Mouse (Mus musculus) myocyte (in vitro differentiated cells): ENCODE measurements at regions not wholly inside any gene's neighbourhood (a gene's known extent, or its start where the extent isn't known, plus 50 kb on each side); places are given as distances from the start of the nearest gene placed in this dataset.
"Not testable (repeated sequence)": the region's sequence is repeated elsewhere in the genome, so short reads cannot be mapped to it uniquely, and the experiment has no call there.

Experiments
- H3K27me3 ChIP-seq: one replicate; pipeline ENCODE4 v1.6.1; 2011; ENCODE audit not compliant: control insufficient read depth, insufficient read depth, insufficient read length
- H3K36me3 ChIP-seq: one replicate; pipeline ENCODE4 v1.6.1; 2011; ENCODE audit not compliant: control insufficient read depth, insufficient read depth
- H3K4me2 ChIP-seq: one replicate; pipeline ENCODE4 v1.6.1; 2011; ENCODE audit warnings: low read depth, control low read depth
- H3K4me3 ChIP-seq: one replicate; pipeline ENCODE4 v1.5.1; 2011; ENCODE audit warnings: mild to moderate bottlenecking, control low read depth, moderate library complexity
- H3K79me2 ChIP-seq: one replicate; pipeline ENCODE4 v1.6.1; 2011; ENCODE audit not compliant: control insufficient read depth, insufficient read depth
- H3ac ChIP-seq: one replicate; pipeline ENCODE4 v1.6.1; 2011; ENCODE audit not compliant: control insufficient read depth, insufficient read length
- CEBPB ChIP-seq: IDR thresholded peaks from 2 replicates; pipeline ENCODE4 v1.6.1; 2011; ENCODE audit warnings: mild to moderate bottlenecking, moderate library complexity; ENCODE audit not compliant: poor library complexity, insufficient read depth, severe bottlenecking
- E2F4 ChIP-seq: IDR thresholded peaks from one replicate; pipeline ENCODE4 v1.6.1; 2011; ENCODE audit warnings: mild to moderate bottlenecking, control low read depth, moderate library complexity; ENCODE audit not compliant: insufficient read depth
- MAX ChIP-seq: IDR thresholded peaks from one replicate; pipeline ENCODE4 v1.6.1; 2011; ENCODE audit warnings: low read depth, mild to moderate bottlenecking, control low read depth
- MYOD1 ChIP-seq, 3 experiments: IDR thresholded peaks; one replicate each; pipeline ENCODE4 v1.6.1; 2011; ENCODE audit warnings: control low read depth in 2 of 3, low read depth in 2 of 3, mild to moderate bottlenecking in 2 of 3, moderate library complexity in 1 of 3; ENCODE audit not compliant: insufficient read length in 2 of 3, control insufficient read depth in 1 of 3
- MYOG ChIP-seq, 3 experiments: IDR thresholded peaks; one replicate each; pipeline ENCODE4 v1.6.1; 2011; ENCODE audit warnings: control low read depth in 2 of 3, low read depth in 2 of 3, mild to moderate bottlenecking in 2 of 3; ENCODE audit not compliant: insufficient read length in 2 of 3, control insufficient read depth in 1 of 3, insufficient read depth in 1 of 3
- POLR2A ChIP-seq: IDR thresholded peaks from one replicate; pipeline ENCODE4 v1.6.1; 2011; ENCODE audit warnings: low read depth, mild to moderate bottlenecking, control low read depth, moderate library complexity; ENCODE audit not compliant: insufficient read length
- POLR2AphosphoS2 ChIP-seq: IDR thresholded peaks from one replicate; pipeline ENCODE4 v1.6.1; 2011; ENCODE audit warnings: low read depth, control low read depth; ENCODE audit not compliant: insufficient read length
- REST ChIP-seq: IDR thresholded peaks from one replicate; pipeline ENCODE4 v1.6.1; 2011; ENCODE audit warnings: mild to moderate bottlenecking, control low read depth, moderate library complexity; ENCODE audit not compliant: insufficient read depth, insufficient read length
- SRF ChIP-seq: IDR thresholded peaks from one replicate; pipeline ENCODE4 v1.6.1; 2011; ENCODE audit warnings: low read depth; ENCODE audit not compliant: control insufficient read depth, insufficient read length
- TCF12 ChIP-seq: IDR thresholded peaks from one replicate; pipeline ENCODE4 v1.6.1; 2011; ENCODE audit warnings: mild to moderate bottlenecking, control low read depth; ENCODE audit not compliant: poor library complexity, insufficient read depth, severe bottlenecking
- TCF3 ChIP-seq: IDR thresholded peaks from one replicate; pipeline ENCODE4 v1.6.1; 2011; ENCODE audit warnings: low read depth, control low read depth; ENCODE audit not compliant: insufficient read length
- USF1 ChIP-seq: IDR thresholded peaks from one replicate; pipeline ENCODE4 v1.6.1; 2011; ENCODE audit warnings: low read depth, mild to moderate bottlenecking, control low read depth, moderate library complexity

GRCm38 (mm10) chr5:102171808-102172207 lies 102.1 kb upstream of the Wdfy3 start:
- Histone ChIP-seq H3K4me2 (no peak overlapping the region), H3K36me3 (no peaks in the 10 kb centered on the region), H3K79me2 (no peaks in the 10 kb centered on the region), H3ac (no peak overlapping the region), H3K4me3 (no peak overlapping the region), H3K27me3 (no peaks in the 10 kb centered on the region)
- TF ChIP-seq TCF3, result no peak
- TF ChIP-seq MYOD1 (IDR thresholded peaks at IDR 0.05; ENCODE audit: control insufficient read depth in 1 of 3, insufficient read length in 2 of 3, low read depth in 2 of 3), result no peak

- Histone ChIP-seq H3K4me3 (no peak overlapping the region), H3K4me2 (no peak overlapping the region), H3K27me3 (peaks cover 7% of the 10 kb centered on the region), H3K36me3 (no peaks in the 10 kb centered on the region), H3K79me2 (no peaks in the 10 kb centered on the region), H3ac (no peak overlapping the region)
- no peak for TF ChIP-seq REST
- no peak for TF ChIP-seq USF1
- no peak for TF ChIP-seq E2F4
- no peak for TF ChIP-seq CEBPB
- no peak for TF ChIP-seq POLR2A
- TF ChIP-seq MYOD1 (IDR thresholded peaks at IDR 0.05; ENCODE audit: control insufficient read depth in 1 of 3, insufficient read length in 2 of 3, low read depth in 2 of 3), result no peak
- no peak for TF ChIP-seq SRF
- no peak for TF ChIP-seq TCF3
- TF ChIP-seq TCF12, result no peak
- no peak for TF ChIP-seq MAX
- no peak for TF ChIP-seq MYOG (IDR thresholded peaks at IDR 0.05; ENCODE audit: control insufficient read depth in 1 of 3, insufficient read depth in 1 of 3, insufficient read length in 2 of 3, low read depth in 2 of 3)
- TF ChIP-seq POLR2AphosphoS2, result no peak
Measured at GRCm38 (mm10) chr5:102180250-102180649, 110.5 kb upstream of the Wdfy3 start.

GRCm38 (mm10) chr5:102188951-102189350 lies 119.2 kb upstream of the Wdfy3 start:
- not testable (repeated sequence) for H3ac ChIP-seq, H3K4me2 ChIP-seq, H3K4me3 ChIP-seq, H3K79me2 ChIP-seq, H3K36me3 ChIP-seq, H3K27me3 ChIP-seq

- no peak for TF ChIP-seq REST
- peaks cover 21% of the 10 kb centered on the region for H3K27me3 ChIP-seq
- H3ac ChIP-seq, result no peak overlapping the region
- no peaks in the 10 kb centered on the region for H3K36me3 ChIP-seq
- H3K4me3 ChIP-seq, result no peak overlapping the region
- no peak overlapping the region for H3K4me2 ChIP-seq
- no peaks in the 10 kb centered on the region for H3K79me2 ChIP-seq
Measured at GRCm38 (mm10) chr5:102206456-102206855, 136.7 kb upstream of the Wdfy3 start.

- peak overlapping the region; percentile 73 for H3K4me2 ChIP-seq
- H3K79me2 ChIP-seq, result no peaks in the 10 kb centered on the region
- peaks cover 16% of the 10 kb centered on the region for H3K27me3 ChIP-seq
- H3ac ChIP-seq, result no peak overlapping the region
- H3K4me3 ChIP-seq, result no peak overlapping the region
- no peaks in the 10 kb centered on the region for H3K36me3 ChIP-seq
- peak; percentile 65 for TF ChIP-seq CEBPB
- TF ChIP-seq E2F4, result no peak
- no peak for TF ChIP-seq REST
- TF ChIP-seq USF1, result peak; percentile 72
Measured at GRCm38 (mm10) chr5:102206953-102207352, 137.2 kb upstream of the Wdfy3 start.

- no peak overlapping the region for H3ac ChIP-seq
- no peaks in the 10 kb centered on the region for H3K36me3 ChIP-seq
- H3K27me3 ChIP-seq, result peaks cover 8% of the 10 kb centered on the region
- TF ChIP-seq USF1 (peak; percentile 56), REST (no peak), MYOG (IDR thresholded peaks at IDR 0.05; ENCODE audit: control insufficient read depth in 1 of 3, insufficient read depth in 1 of 3, insufficient read length in 2 of 3, low read depth in 2 of 3) (no peak), CEBPB (no peak), E2F4 (no peak), POLR2AphosphoS2 (no peak)
- H3K79me2 ChIP-seq, result no peaks in the 10 kb centered on the region
- H3K4me3 ChIP-seq, result no peak overlapping the region
- no peak overlapping the region for H3K4me2 ChIP-seq
Measured at GRCm38 (mm10) chr5:102213145-102213544, 143.4 kb upstream of the Wdfy3 start.

GRCm38 (mm10) chr5:102227131-102227530 lies 157.4 kb upstream of the Wdfy3 start:
- no peak overlapping the region for H3K4me2 ChIP-seq
- H3K27me3 ChIP-seq, result no peaks in the 10 kb centered on the region
- H3K4me3 ChIP-seq, result no peak overlapping the region
- H3ac ChIP-seq, result no peak overlapping the region
- H3K36me3 ChIP-seq, result no peaks in the 10 kb centered on the region
- TF ChIP-seq TCF12, result no peak
- TF ChIP-seq TCF3, result no peak
- TF ChIP-seq USF1, result no peak
- TF ChIP-seq E2F4, result no peak
- no peak for TF ChIP-seq CEBPB
- no peak for TF ChIP-seq POLR2A
- no peak for TF ChIP-seq SRF
- no peak for TF ChIP-seq MAX
- TF ChIP-seq MYOG (IDR thresholded peaks at IDR 0.05; ENCODE audit: control insufficient read depth in 1 of 3, insufficient read depth in 1 of 3, insufficient read length in 2 of 3, low read depth in 2 of 3), result no peak
- no peak for TF ChIP-seq MYOD1 (IDR thresholded peaks at IDR 0.05; ENCODE audit: control insufficient read depth in 1 of 3, insufficient read length in 2 of 3, low read depth in 2 of 3)
- no peak for TF ChIP-seq REST
- TF ChIP-seq POLR2AphosphoS2, result no peak
- H3K79me2 ChIP-seq, result no peaks in the 10 kb centered on the region
